Mouse (Mus musculus): Measurements from ENCODE around the gene Nosip.

The Nosip gene

DNA sequence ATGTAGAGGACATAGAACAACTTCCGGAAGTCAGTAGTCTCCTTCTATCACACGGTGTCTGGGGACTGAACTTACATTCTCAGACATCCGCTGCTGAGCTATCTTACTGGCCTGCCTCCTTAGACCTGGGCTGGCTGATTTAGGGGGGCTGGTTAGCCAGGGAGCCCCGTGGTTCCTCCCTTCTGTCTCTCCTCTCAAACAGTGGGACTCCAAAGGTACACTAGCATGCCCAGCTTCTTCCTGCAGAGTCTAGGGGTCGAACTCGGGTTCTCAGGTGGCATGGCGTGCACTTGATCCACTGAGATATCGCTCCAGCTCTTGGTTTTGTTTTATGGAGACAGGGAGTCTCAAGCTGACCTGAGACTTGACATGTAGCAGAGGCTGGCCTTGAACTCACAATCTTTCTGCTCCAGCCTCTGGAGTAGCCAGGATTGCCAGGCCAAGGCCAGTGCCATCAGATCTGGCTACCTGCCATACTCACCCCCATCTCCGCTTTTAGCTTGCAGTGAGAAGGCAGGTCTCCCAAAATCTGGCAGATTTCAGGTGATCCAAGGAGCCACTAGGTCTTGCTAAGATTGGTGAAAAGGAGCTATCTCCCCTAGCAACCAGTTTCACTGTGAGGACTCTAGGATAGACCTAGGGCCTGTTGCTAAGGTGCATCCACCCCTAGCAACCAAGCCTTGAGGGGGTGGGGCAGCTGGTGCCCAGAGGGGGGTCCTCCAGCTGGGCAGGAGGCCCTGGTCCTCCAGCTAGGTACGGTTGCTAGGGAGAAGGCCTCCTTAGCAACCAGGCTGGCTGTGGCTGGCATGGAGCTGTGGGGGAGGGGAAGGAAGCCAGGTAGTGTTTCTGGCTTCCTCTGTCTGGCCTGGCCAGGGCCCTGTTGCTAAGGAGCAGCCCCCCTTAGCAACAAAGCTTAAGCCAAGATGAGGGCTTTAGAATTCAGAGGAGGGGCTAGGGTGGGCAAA lies 3.3 kb upstream of the Nosip start:
- DNase-seq (ENCODE audit: low read depth, low spot score), result peak; percentile 39

- no peak for DNase-seq (ENCODE audit: low read depth, low spot score)
Observed at GRCm38 (mm10) chr7:45060632-45061122, 1.6 kb upstream of the Nosip start.

DNA sequence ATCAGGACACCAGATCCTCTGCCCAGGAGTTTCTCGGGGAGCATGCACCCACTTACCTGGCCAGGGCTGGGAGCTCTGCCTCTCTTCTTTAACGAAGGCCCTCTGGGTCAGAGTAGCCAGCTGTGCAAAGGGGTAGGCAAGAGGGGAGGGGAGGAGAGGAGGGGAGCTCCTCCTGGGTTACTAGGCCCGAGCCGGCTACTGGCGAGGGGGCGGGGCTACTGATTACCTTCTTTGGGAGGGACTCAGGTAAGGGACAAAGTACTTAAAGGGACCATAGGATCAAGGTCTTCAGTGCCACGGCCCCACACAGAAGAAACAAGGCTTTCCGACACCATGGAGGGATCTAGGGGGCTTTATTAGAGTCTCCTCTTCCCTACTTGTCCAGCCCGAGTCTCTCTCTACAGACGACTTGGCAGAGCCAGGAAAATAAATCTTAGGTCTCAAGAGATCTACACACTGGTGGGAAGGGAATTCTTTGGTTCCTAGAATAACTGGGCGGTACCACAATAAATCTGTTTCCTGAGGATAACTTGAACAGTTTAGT lies 625 bp upstream of the Nosip start:
- DNase-seq (ENCODE audit: low read depth, low spot score), result no peak

DNA sequence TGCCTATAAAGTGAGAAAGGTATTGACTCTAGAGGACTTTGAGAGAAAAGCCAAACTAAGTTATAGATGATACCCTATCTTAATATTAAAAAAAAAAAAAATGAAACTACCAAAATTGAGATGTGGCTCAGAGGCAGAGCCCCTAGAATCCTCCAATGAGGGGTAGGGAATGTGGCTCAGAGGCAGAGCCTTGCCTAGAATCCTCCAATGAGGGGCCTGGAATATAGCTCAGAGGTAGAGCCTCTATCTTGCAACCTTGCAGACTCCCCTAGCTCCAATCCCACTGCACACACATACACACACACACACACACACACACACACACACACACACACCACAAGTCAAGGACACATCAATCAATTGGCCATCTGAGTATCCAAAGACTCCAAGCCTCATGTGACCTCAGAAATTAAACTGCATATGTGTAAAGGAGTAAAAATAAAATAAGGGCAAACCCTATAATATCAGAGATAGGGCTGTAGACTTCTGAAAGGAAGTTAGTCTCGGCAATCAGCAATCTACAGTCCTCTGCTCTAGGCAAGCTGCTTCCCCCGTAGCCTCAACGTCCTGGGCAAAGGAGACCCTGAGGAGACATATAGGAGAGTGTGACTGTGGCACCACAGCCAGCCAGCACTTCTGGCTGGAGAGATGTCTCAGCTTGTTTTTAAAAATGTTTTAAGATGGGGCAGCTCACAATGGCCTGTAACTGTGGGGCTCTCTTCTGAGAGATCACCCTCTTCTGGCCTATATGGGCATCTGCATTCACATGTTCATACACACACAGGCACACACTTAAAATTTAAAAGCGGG lies 5.2 kb downstream of the Nosip start:
- DNase-seq (ENCODE audit: low read depth, low spot score), result no peak

DNA sequence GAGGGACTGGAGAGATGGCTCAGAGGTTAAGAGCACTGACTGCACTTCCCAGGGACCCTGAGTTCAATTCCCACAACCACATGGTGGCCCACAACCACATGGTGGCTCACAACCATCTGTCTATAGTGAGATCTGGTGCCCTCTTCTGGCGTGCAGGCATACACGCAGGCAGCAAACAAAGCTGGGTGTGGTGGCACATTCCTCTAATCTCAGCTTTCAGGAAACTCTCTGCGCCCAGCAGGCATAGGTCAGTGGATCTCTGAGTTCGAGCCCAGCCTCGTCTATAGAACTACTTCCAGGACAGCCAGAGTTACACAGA lies 5.7 kb downstream of the Nosip start:
- no peak for DNase-seq (ENCODE audit: low read depth, low spot score)

DNA sequence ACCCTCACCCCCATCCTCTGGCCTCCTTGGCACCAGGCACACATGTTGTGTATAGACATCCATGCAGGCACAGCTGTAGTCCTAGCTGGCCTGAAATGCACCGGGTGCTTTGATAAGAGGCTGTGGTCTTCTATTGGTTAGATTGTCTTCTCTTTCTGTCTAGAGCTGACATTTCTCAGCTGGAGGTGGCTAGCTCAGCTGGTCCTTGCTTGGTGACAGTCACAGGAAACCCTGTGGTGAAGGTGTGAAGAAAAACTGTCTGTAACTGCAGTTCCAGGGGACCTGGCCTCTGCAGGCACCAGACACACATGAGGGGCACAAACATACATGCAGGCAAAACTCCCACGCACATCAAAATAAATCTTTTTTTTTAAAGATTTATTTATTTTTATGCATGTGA lies 7.4 kb downstream of the Nosip start:
- DNase-seq (ENCODE audit: low read depth, low spot score), result no peak

DNA sequence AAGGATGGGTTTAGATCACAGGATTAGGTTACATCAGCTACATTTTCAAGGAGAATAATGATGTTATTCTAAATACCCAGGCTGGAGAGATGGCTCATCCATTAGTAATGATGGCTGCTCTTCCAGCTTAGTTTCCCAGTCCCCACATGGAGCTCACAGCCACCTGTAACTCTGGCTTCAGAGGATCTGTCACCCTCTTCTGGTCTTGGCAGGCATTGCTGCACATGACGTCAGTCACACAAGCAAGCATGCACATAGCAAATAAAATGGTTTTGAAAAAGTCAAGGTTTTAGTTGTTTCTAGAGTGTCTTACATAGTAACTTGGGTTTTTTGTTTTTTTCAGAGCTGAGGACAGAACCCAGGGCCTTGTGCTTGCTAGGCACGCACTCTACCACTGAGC lies 10.0 kb downstream of the Nosip start:
- DNase-seq (ENCODE audit: low read depth, low spot score), result no peak

- DNase-seq (ENCODE audit: low read depth, low spot score), result no peak
Observed at GRCm38 (mm10) chr7:45073171-45073707, 11.0 kb downstream of the Nosip start.

GRCm38 (mm10) chr7:45073949-45074348 lies 11.7 kb downstream of the Nosip start:
- DNase-seq (ENCODE audit: low read depth, low spot score), result no peak

DNA sequence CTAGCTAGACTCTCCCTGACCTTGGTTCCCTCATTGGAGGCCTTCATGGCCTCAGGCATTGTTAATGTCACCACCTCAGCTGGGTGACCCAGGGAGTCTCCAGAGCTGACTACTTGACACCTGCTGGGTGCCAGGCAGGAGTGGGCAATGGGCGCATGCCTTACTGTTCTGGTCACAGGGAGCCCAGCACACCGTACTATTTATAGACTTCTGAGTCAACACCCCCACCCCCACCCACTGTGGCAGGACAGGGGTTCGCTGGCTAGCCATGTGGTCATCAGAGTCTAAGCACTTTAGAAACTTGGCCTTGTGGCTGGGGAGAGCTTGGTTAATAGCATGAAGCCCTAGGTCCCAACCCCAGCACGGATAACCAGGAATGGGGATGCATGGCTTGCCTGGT lies 13.2 kb downstream of the Nosip start:
- DNase-seq (ENCODE audit: low read depth, low spot score), result no peak

DNA sequence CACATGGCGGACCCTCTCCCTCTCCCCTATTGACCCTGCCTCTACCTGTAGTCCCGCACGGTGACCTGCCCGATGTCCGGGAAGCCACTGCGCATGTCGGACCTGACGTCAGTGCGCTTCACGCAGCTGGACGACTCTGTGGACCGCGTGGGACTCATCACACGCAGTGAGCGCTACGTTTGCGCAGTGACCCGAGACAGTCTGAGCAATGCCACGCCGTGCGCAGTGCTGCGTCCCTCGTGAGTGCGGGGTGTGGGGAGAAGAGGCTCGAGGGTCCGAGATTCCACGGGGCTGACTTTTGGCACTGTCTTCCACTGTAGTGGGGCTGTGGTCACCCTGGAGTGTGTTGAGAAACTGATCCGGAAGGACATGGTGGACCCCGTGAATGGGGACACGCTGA lies 14.3 kb downstream of the Nosip start:
- DNase-seq (ENCODE audit: low read depth, low spot score), result no peak

DNA sequence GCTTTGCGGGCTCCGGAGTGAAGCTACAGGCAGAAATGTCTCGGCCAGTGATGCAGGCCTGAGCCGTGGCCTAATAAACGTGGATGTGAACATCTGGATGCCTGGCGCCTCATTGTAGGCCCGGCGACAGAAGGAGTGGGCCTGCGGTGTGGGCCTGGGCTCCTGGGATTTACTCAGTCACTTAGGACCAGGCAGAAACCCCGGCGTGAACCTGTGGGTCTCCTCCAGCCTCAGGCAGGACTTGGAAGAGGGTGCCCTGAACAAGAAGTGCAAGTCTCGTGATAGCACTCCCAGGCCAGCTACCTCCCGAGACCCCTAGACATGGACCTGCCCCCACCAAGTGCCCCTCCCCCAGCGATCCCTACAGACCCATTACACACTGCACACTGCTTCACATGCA lies 15.1 kb downstream of the Nosip start:
- DNase-seq (ENCODE audit: low read depth, low spot score), result no peak

GRCm38 (mm10) chr7:45077829-45078228 lies 15.6 kb downstream of the Nosip start:
- no peak for DNase-seq (ENCODE audit: low read depth, low spot score)

- DNase-seq (ENCODE audit: low read depth, low spot score), result no peak
Observed at GRCm38 (mm10) chr7:45078513-45078912, 16.3 kb downstream of the Nosip start.

- peak; percentile 50 for DNase-seq (ENCODE audit: low read depth, low spot score)
Observed at GRCm38 (mm10) chr7:45079856-45080255, 17.6 kb downstream of the Nosip start.

GRCm38 (mm10) chr7:45081016-45081415 lies 18.8 kb downstream of the Nosip start:
- DNase-seq (ENCODE audit: low read depth, low spot score), result no peak

- DNase-seq (ENCODE audit: low read depth, low spot score), result no peak
Observed at GRCm38 (mm10) chr7:45082401-45083299, 20.4 kb downstream of the Nosip start.

- no peak for DNase-seq (ENCODE audit: low read depth, low spot score)
Observed at GRCm38 (mm10) chr7:45083300-45083890, 21.2 kb downstream of the Nosip start.

DNA sequence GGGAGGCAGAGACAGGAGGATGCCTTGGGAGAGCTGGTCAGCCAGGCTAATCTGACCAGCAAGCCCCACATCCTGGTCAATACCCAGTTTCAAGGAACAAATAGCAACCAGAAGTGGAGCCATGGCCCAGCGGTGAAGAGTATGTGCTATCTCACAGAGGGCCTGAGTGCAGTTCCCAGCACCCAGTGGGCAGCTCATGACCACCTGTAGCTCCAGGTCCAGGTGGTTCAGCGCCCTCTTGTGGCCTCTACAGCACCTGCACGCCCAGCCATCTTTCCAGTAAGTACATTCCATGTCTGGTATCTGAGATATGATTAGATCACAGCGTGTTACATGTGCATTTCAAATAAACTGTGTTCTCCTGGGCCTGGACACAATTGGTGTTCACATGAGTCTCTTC lies 23.9 kb downstream of the Nosip start:
- DNase-seq (ENCODE audit: low read depth, low spot score), result no peak

DNA sequence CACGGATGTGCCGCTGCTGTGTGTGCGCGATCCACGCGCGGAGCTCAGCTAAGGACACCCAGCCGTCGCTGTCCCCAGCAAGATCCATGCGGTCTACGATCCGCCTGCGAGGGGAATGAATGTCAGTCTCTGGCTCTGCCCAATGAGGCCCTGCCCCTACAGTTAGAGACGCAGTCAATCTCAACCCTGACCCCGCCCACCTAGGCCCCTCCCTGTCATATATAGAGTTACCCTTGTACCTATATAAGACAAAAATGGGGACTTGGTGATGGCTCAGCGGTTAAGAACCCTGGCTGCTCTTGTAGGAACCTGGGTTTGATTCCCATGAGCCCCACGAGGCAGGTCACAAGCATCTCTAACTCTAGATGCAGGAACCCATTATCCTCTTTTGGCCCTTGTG lies 26.4 kb downstream of the Nosip start:
- DNase-seq (ENCODE audit: low read depth, low spot score), result no peak
